In the genomic region with DNA sequence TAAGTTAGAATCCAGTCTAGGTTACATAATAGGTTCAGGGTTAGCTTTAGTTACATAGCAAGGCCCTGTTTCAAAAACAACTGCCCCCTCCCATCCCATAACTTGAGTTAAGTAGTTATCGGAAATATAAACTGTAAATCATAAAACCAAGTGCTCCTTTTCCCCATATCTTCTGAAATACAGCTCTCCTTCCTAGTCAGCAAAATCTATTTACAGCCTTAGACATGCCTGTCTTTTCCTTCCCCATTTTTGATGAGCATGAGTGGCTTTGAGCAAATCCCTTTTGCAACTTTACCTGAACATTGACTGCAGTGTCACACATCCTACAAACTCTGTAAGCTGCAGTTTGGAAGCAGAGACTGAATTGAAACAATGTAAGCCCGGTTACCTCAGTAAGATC, we compare ENCODE assay signal across 26 mouse cellular contexts.
"Had no signal": no experiment of that assay in that cellular context is flagged by ENCODE, and none has a peak within 500 bp of the region (broad histone marks: within the 10 kb centered on the region; RNA-seq: fewer than 3 reads in every experiment).

No protein-coding gene starts in this region.

- H3K27me3 ChIP-seq: limb, embryonic 13.5 days; liver, embryonic 12.5 days; liver, embryonic 15.5 days; lung, embryonic 15.5 days; midbrain, embryonic 12.5 days; midbrain, embryonic 15.5 days; neural tube, embryonic 12.5 days; neural tube, embryonic 15.5 days; stomach, embryonic 15.5 days had no signal

- H3K4me1 ChIP-seq: limb, embryonic 13.5 days; liver, embryonic 12.5 days; liver, embryonic 15.5 days; lung, embryonic 15.5 days; midbrain, embryonic 12.5 days; midbrain, embryonic 15.5 days; neural tube, embryonic 12.5 days; neural tube, embryonic 15.5 days; stomach, embryonic 15.5 days had no signal

- ATAC-seq: intestine, embryonic 16.5 days; liver, embryonic 12.5 days; midbrain, embryonic 15.5 days had no signal

- H3K4me3 ChIP-seq: layer of hippocampus, adult 2 months; left cerebral cortex, adult 2 months; limb, embryonic 13.5 days; liver, embryonic 12.5 days; liver, embryonic 15.5 days; lung, embryonic 15.5 days; midbrain, embryonic 12.5 days; midbrain, embryonic 15.5 days; neural tube, embryonic 12.5 days; neural tube, embryonic 15.5 days; stomach, embryonic 15.5 days had no signal

- H3K4me2 ChIP-seq: limb, embryonic 13.5 days; liver, embryonic 12.5 days; liver, embryonic 15.5 days; lung, embryonic 15.5 days; midbrain, embryonic 12.5 days; midbrain, embryonic 15.5 days; neural tube, embryonic 12.5 days; neural tube, embryonic 15.5 days; stomach, embryonic 15.5 days had no signal

- H3K27ac ChIP-seq: kidney, postnatal 0 days; layer of hippocampus, adult 2 months; left cerebral cortex, adult 2 months; limb, embryonic 13.5 days; liver, embryonic 12.5 days; liver, embryonic 15.5 days; lung, embryonic 15.5 days; midbrain, embryonic 12.5 days; midbrain, embryonic 15.5 days; neural tube, embryonic 12.5 days; neural tube, embryonic 15.5 days; stomach, embryonic 15.5 days had no signal

- H3K36me3 ChIP-seq: limb, embryonic 13.5 days; liver, embryonic 12.5 days; liver, embryonic 15.5 days; lung, embryonic 15.5 days; midbrain, embryonic 12.5 days; midbrain, embryonic 15.5 days; neural tube, embryonic 12.5 days; neural tube, embryonic 15.5 days; stomach, embryonic 15.5 days had no signal

- H3K9me3 ChIP-seq: limb, embryonic 13.5 days; liver, embryonic 12.5 days; liver, embryonic 15.5 days; lung, embryonic 15.5 days; midbrain, embryonic 12.5 days; midbrain, embryonic 15.5 days; neural tube, embryonic 12.5 days; neural tube, embryonic 15.5 days; stomach, embryonic 15.5 days had no signal

- H3K9ac ChIP-seq: limb, embryonic 13.5 days; liver, embryonic 12.5 days; liver, embryonic 15.5 days; lung, embryonic 15.5 days; midbrain, embryonic 12.5 days; midbrain, embryonic 15.5 days; neural tube, embryonic 12.5 days; neural tube, embryonic 15.5 days; stomach, embryonic 15.5 days had no signal

- DNase-seq: kidney, adult 18-20 months; kidney, adult 9 months; kidney, postnatal 25 days; layer of hippocampus, adult 9-11 months; left cerebral cortex, postnatal 4 days; liver; lung, adult 18-20 months; lung, postnatal 10 days; lung, postnatal 36 days; right cerebral cortex, adult 18-20 months; right cerebral cortex, postnatal 25 days; spleen, adult 18-20 months; thymus, postnatal 25 days had no signal
